1 mouse cellular context compared by ENCODE assay signal in the genomic region with DNA sequence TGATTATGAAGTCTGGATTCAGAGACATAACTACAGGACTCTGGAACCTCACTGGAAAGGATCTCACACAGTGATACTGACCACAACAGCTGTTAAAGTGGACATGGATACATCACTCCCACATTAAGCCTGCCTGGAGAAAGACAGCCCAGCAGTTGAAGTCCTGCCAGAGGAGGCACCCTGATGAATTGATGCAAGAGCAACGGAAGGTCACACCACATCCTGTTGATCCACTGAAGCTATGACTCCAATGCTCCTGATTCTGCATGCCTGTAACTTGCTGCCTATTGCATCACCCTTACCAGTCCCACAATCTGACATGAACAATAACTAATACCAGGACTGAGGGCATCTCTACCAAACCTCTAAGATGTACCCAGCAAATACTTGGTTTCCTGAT.
TF ChIP-seq lines count a peak whose summit lies in the region.

No protein-coding gene starts in this region.

TF ChIP-seq in CH12.LX, 34 proteins besides CTCF, POLR2A, EP300 and RAD21 (continued from another document):
- TF ChIP-seq MEF2A (IDR thresholded peaks at IDR 0.05; ENCODE audit: borderline replicate concordance, low read depth, low read length): no peak
- TF ChIP-seq UBTF (IDR thresholded peaks at IDR 0.05; ENCODE audit: low read depth, low read length): no peak
- TF ChIP-seq E2F4 (IDR thresholded peaks at IDR 0.05; ENCODE audit: insufficient replicate concordance, low read depth, low read length): no peak
- TF ChIP-seq USF2 (conservative IDR thresholded peaks at IDR 0.05; ENCODE audit: low read depth, low read length): no peak
